Mouse (Mus musculus): ENCODE results near the gene Apol7e. TPM values are rescaled to one million over a fixed set of nuclear protein-coding genes. Genes with fewer than 3 reads are reported as not detected.
"Not testable (repeated sequence)": the region's sequence is repeated elsewhere in the genome, so short reads cannot be mapped to it uniquely, and the experiment has no call there.

The Apol7e gene
- 0.22 TPM in 1 of 2 replicates, not detected in the other for polyA plus RNA-seq (2015; fragmentation: Nextera tagmentation; extraction: Ambion mirVana)

GRCm38 (mm10) chr15:77698656-77699055 lies at the start of gene Apol7e:
Gene Apol7e, plus strand, starts transcription at chr15:77698857.
- H3K4me3 ChIP-seq; H3K4me2 ChIP-seq; H3K9me3 ChIP-seq; H3K4me1 ChIP-seq; H3K36me3 ChIP-seq; H3K27ac ChIP-seq; ATAC-seq (ENCODE audit: borderline replicate concordance, extremely low read depth, low FRiP score, low TSS enrichment); H3K27me3 ChIP-seq; H3K9ac ChIP-seq: not testable (repeated sequence)
- WGBS = 79% methylated on average over 4 of the region's 4 CpGs

GRCm38 (mm10) chr15:77651143-77651542 lies 47.5 kb upstream of the Apol7e start:
- not testable (repeated sequence) for ATAC-seq (ENCODE audit: borderline replicate concordance, extremely low read depth, low FRiP score, low TSS enrichment); H3K9me3 ChIP-seq; H3K4me1 ChIP-seq; H3K4me2 ChIP-seq; H3K27me3 ChIP-seq; H3K4me3 ChIP-seq; H3K36me3 ChIP-seq; H3K27ac ChIP-seq; H3K9ac ChIP-seq

GRCm38 (mm10) chr15:77659773-77660172 lies 38.9 kb upstream of the Apol7e start:
- H3K4me3 ChIP-seq; H3K4me1 ChIP-seq; H3K27me3 ChIP-seq; H3K4me2 ChIP-seq; H3K27ac ChIP-seq; H3K9me3 ChIP-seq; H3K9ac ChIP-seq; ATAC-seq (ENCODE audit: borderline replicate concordance, extremely low read depth, low FRiP score, low TSS enrichment); H3K36me3 ChIP-seq: not testable (repeated sequence)
- 60% methylated on average over 1 of the region's 1 CpGs for WGBS

- H3K27me3 ChIP-seq; H3K4me1 ChIP-seq; H3K4me3 ChIP-seq; H3K4me2 ChIP-seq; H3K36me3 ChIP-seq; ATAC-seq (ENCODE audit: borderline replicate concordance, extremely low read depth, low FRiP score, low TSS enrichment); H3K9ac ChIP-seq; H3K9me3 ChIP-seq; H3K27ac ChIP-seq: not testable (repeated sequence)
- WGBS = 78% methylated on average over 2 of the region's 2 CpGs
Observed at GRCm38 (mm10) chr15:77661841-77662240, 36.8 kb upstream of the Apol7e start.

GRCm38 (mm10) chr15:77674081-77674480 lies 24.6 kb upstream of the Apol7e start:
- not testable (repeated sequence) for H3K9me3 ChIP-seq; H3K36me3 ChIP-seq; H3K27ac ChIP-seq; H3K9ac ChIP-seq; H3K27me3 ChIP-seq; H3K4me2 ChIP-seq; H3K4me1 ChIP-seq; H3K4me3 ChIP-seq; ATAC-seq (ENCODE audit: borderline replicate concordance, extremely low read depth, low FRiP score, low TSS enrichment)
- 70% methylated on average over 1 of the region's 1 CpGs for WGBS

- 13% methylated on average over 11 of the region's 11 CpGs for WGBS
- not testable (repeated sequence) for H3K4me2 ChIP-seq; ATAC-seq (ENCODE audit: borderline replicate concordance, extremely low read depth, low FRiP score, low TSS enrichment); H3K9ac ChIP-seq; H3K27me3 ChIP-seq; H3K36me3 ChIP-seq; H3K4me1 ChIP-seq; H3K27ac ChIP-seq; H3K4me3 ChIP-seq; H3K9me3 ChIP-seq
Observed at GRCm38 (mm10) chr15:77683944-77684343, 14.7 kb upstream of the Apol7e start.

- ATAC-seq (ENCODE audit: borderline replicate concordance, extremely low read depth, low FRiP score, low TSS enrichment); H3K4me1 ChIP-seq; H3K36me3 ChIP-seq; H3K9me3 ChIP-seq; H3K9ac ChIP-seq; H3K27me3 ChIP-seq: not testable (repeated sequence)
- peak overlapping the region; percentile 28 for H3K4me3 ChIP-seq
- 7% methylated on average over 19 of the region's 20 CpGs for WGBS
- peak overlapping the region; percentile 50; the same call in 1 of the 2 replicates for H3K27ac ChIP-seq
- H3K4me2 ChIP-seq = peak overlapping the region; percentile 50
Observed at GRCm38 (mm10) chr15:77691532-77692311, 6.9 kb upstream of the Apol7e start.

GRCm38 (mm10) chr15:77694687-77695295 lies 3.9 kb upstream of the Apol7e start:
- not testable (repeated sequence) for H3K9ac ChIP-seq; H3K4me2 ChIP-seq; H3K27me3 ChIP-seq; H3K36me3 ChIP-seq; ATAC-seq (ENCODE audit: borderline replicate concordance, extremely low read depth, low FRiP score, low TSS enrichment); H3K9me3 ChIP-seq; H3K4me1 ChIP-seq; H3K4me3 ChIP-seq; H3K27ac ChIP-seq
- WGBS = 44% methylated on average over 13 of the region's 15 CpGs

GRCm38 (mm10) chr15:77705306-77705705 lies 6.6 kb downstream of the Apol7e start:
- not testable (repeated sequence) for H3K4me2 ChIP-seq; ATAC-seq (ENCODE audit: borderline replicate concordance, extremely low read depth, low FRiP score, low TSS enrichment); H3K4me1 ChIP-seq; H3K36me3 ChIP-seq; H3K4me3 ChIP-seq; H3K27ac ChIP-seq; H3K9ac ChIP-seq; H3K27me3 ChIP-seq; H3K9me3 ChIP-seq
- WGBS = 84% methylated on average over 3 of the region's 3 CpGs

GRCm38 (mm10) chr15:77708936-77709335 lies 10.3 kb downstream of the Apol7e start:
- not testable (repeated sequence) for H3K4me2 ChIP-seq, H3K27ac ChIP-seq, H3K36me3 ChIP-seq, H3K9me3 ChIP-seq, H3K27me3 ChIP-seq, H3K4me1 ChIP-seq, H3K9ac ChIP-seq, H3K4me3 ChIP-seq
- 73% methylated on average over 1 of the region's 1 CpGs for WGBS
- ATAC-seq (ENCODE audit: borderline replicate concordance, extremely low read depth, low FRiP score, low TSS enrichment) = peak; percentile 35; the same call in 1 of the 2 replicates

- not testable (repeated sequence) for H3K27me3 ChIP-seq; H3K4me1 ChIP-seq; H3K9me3 ChIP-seq; H3K36me3 ChIP-seq; H3K27ac ChIP-seq; H3K4me3 ChIP-seq; H3K4me2 ChIP-seq; ATAC-seq (ENCODE audit: borderline replicate concordance, extremely low read depth, low FRiP score, low TSS enrichment); H3K9ac ChIP-seq
- WGBS = 48% methylated on average over 3 of the region's 6 CpGs
Observed at GRCm38 (mm10) chr15:77718240-77718639, 19.6 kb downstream of the Apol7e start.

GRCm38 (mm10) chr15:77721509-77721908 lies 22.9 kb downstream of the Apol7e start:
- H3K9ac ChIP-seq; H3K27ac ChIP-seq; H3K36me3 ChIP-seq; H3K4me3 ChIP-seq; H3K4me2 ChIP-seq; H3K9me3 ChIP-seq; H3K27me3 ChIP-seq; H3K4me1 ChIP-seq; ATAC-seq (ENCODE audit: borderline replicate concordance, extremely low read depth, low FRiP score, low TSS enrichment): not testable (repeated sequence)
- whole genome bisulfite sequencing = no CpG with 5 or more reads among the region's 3 CpGs
